Mouse (Mus musculus) thymus, adult 2 months (tissue): Measurements from ENCODE around the gene Ky.

Experiments used
- CTCF ChIP-seq: fragments of 200-500 bp; IDR thresholded peaks from 2 replicates; pipeline ENCODE4 v1.5.1; 2012; ENCODE audit warnings: mild to moderate bottlenecking, control low read depth, low read length, moderate library complexity, borderline replicate concordance; ENCODE audit not compliant: control insufficient read depth, poor library complexity, insufficient read depth; ENCODE audit errors: extremely low read depth
- POLR2A ChIP-seq: fragments of 200-500 bp; IDR thresholded peaks from 2 replicates; pipeline ENCODE4 v1.6.1; 2012; ENCODE audit warnings: mild to moderate bottlenecking, low read length, control low read depth, moderate library complexity; ENCODE audit not compliant: control insufficient read depth, poor library complexity, insufficient read depth; ENCODE audit errors: extremely low read depth

GRCm38 (mm10) chr9:102502015-102502633 is 3.4 kb upstream of the Ky start:
- no peak for TF ChIP-seq POLR2A
- TF ChIP-seq CTCF = no peak
